Mouse (Mus musculus) telencephalon, adult 2 months (tissue): ENCODE data around the gene AF366264.
A peak's percentile ranks its signal among the peaks of the same experiment; 100 is the strongest.
"Not testable (repeated sequence)": the region's sequence is repeated elsewhere in the genome, so short reads cannot be mapped to it uniquely, and the experiment has no call there.

ENCODE experiments used
- DNase-seq: peaks from one replicate; pipeline ENCODE4 v3.0.0-alpha.2; 2011; ENCODE audit warnings: low read depth, low spot score

AF366264 gene

DNA sequence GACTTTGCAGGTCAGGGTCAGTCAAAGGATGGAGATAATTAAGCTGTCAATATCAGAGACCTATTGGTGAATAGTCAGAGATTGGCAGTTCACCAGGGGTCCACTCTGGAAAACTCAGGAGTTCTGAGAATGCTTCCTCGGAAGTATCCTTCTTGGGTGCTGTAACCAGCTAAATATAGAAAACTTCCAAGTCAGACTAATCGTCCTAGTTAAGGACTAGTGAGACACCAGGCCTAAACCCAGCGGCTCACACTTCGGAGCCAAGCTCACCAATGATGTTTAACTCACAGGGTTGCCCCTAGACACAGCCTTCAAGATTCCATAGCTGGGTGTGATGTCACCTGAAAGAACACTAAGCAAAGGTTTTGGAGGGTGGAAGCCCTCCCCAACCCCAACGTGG lies at the start of gene AF366264:
AF366264 (minus strand) TSS at position 101 of the 400 bp plus-strand sequence.
- not testable (repeated sequence) for DNase-seq

- DNase-seq, result not testable (repeated sequence)
These were observed 5.1 kb upstream of the AF366264 start for GRCm38 (mm10) chr8:13843286-13843685.

DNA sequence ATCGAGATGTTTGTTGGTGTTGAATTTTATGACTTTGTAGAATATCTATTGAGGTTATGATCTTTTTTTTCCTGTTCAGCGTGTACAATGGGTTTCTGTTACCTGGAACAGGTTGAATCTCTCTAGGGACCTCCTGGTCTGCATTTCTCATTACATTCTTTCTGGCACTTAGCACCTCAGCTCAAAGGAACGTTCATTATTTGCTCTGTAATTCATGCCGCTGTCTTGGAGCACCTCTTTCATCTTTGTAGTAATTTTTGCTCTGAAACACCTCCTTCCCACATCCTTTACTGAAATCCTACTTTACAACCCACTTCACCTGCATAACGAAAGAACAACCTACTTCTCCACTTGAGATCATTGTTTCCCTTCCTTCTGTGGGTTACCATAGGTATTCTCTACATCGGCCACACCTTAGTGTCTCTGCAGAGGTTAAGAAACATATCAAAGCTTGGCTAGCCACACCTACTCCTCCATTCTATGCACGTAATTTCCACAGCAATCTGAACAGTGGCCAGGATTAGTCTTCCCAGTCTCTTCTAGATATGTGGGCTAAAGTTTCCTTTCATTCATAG lies 9.5 kb downstream of the AF366264 start:
- no peak for DNase-seq

GRCm38 (mm10) chr8:13799566-13799965 lies 38.6 kb downstream of the AF366264 start:
- no peak for DNase-seq

- no peak for DNase-seq
These were observed 40.5 kb downstream of the AF366264 start for GRCm38 (mm10) chr8:13797676-13798075.

DNA sequence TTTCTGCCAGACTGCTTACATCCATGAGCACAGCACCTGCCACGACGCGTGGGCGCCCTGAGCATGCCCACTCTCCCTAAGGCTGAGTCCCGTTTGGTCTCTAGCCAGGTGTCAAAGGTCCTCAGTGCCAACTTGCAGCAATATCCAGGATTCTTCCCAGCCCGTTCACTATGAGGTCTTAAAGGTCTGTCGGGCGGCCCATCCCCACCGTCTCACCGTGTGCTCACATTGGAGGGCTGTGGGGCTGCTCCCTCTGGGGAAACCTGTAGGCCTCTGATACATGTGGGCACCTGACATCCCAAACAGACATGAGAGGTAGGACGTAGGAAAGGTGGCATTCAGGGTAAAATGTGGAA lies 44.5 kb downstream of the AF366264 start:
- DNase-seq, result no peak

DNA sequence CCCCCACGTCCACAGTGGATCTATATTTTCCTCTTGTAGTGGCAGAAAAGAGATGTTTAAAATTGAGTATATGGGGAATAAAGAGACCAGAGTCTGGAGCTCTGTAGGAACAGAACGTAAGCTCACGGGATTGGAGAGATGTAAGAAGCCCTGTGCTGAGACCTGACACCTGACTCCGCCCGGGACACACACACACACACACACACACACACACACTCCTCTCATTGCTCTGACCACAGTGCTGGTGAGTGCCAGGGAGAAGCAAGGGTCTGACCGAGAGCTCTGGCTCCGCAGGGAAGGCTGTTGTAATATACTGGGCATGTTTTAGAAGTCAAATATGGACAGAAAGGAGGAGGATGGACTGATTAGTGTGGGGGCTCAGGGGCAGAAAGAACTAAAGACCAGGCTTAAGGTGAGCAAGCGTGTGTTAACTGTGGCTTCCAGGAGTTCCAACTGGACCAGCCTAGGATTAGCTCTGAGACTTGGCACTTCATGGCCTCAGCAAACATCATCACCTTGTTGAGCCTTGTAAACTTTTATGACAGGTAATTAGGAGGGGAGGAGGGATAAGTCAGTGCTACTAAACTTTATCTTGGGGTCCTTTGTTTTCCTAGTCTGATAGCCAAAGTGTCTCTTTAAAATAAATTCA lies 45.0 kb downstream of the AF366264 start:
- DNase-seq, result no peak

GRCm38 (mm10) chr8:13789606-13790005 lies 48.6 kb downstream of the AF366264 start:
- no peak for DNase-seq

DNA sequence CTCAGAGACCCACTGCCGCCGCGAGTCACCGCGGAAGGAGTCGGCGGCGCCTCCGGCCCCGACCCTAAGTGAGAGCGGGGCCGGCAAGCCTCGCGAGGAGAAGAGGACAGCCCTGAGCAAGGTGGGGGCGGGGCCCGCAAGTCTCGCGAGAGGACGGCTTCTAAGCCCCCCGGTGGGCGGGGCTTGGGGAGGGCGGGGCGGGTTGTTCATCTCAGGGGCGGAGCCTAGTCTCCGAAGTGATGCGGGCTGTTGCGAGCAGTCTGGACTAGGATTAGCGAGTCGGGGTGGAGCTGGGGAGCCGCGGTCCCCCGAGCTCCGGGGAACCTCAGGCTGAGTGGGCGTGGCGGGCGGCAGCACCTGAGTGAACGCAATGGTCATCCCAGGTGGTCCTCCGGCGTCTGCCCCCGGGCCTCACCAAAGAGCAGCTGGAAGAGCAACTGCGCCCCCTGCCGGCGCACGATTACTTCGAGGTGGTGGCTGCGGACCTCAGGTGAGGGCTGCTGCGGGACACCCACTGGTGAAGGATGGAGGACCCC lies 52.4 kb downstream of the AF366264 start:
- DNase-seq, result peak; percentile 93

GRCm38 (mm10) chr8:13785250-13785763 lies 52.9 kb downstream of the AF366264 start, which contains the start of gene Upf3a:
Gene Upf3a, plus strand, starts transcription at chr8:13785615.
- peak; percentile 82 for DNase-seq
